Mouse (Mus musculus) kidney, postnatal 14 days (tissue): ENCODE measurements around the gene Ntrk2.
A peak's percentile ranks its signal among the peaks of the same experiment; 100 is the strongest.
"Not testable (repeated sequence)": the region's sequence is repeated elsewhere in the genome, so short reads cannot be mapped to it uniquely, and the experiment has no call there.

Source experiments
- DNase-seq: peaks from one replicate; pipeline ENCODE4 v3.0.0; 2022; ENCODE audit warnings: mixed read lengths

Gene Ntrk2

DNA sequence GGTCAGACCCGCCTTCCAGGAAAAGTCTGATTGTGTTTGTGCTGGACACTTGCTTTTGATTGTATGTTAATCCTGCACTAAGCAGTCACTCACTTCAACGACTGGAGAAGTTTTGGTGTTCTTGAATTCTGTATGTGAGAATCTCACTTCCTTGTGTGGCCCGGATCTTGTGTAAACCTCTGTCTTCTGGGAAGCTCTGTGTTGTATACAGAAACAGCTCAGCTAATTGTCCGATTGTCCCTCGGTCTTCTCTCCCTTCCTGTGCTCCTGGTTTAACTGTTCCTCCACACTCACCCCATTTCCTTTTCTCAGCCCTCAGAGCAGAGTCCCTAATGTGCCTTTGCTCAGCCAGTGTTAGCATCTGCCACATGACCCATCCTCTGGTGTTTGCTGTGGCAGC, 190.1 kb downstream of the Ntrk2 start:
- no peak for DNase-seq

DNA sequence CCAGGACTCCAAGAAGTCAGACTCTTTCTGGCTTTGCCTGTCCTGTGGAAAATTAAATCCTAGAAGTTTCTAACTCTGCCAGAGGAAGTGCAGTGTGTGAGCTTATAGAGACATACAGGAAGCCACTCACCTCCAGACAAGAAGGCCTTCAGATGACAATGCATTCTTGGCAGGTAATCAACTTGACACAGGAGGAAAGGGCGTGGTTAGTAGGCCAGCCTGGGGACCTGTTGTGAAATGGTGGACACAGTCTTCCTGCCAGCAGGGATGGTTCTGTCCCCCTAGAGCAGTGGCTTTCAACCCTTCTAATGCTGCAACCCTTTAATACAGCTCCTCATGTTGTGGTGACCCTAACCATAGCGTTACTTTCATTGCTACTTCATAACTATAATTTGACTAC, 191.4 kb downstream of the Ntrk2 start:
- no peak for DNase-seq

- DNase-seq: no peak
Measured at GRCm38 (mm10) chr13:58999373-59000053, 193.1 kb downstream of the Ntrk2 start.

DNA sequence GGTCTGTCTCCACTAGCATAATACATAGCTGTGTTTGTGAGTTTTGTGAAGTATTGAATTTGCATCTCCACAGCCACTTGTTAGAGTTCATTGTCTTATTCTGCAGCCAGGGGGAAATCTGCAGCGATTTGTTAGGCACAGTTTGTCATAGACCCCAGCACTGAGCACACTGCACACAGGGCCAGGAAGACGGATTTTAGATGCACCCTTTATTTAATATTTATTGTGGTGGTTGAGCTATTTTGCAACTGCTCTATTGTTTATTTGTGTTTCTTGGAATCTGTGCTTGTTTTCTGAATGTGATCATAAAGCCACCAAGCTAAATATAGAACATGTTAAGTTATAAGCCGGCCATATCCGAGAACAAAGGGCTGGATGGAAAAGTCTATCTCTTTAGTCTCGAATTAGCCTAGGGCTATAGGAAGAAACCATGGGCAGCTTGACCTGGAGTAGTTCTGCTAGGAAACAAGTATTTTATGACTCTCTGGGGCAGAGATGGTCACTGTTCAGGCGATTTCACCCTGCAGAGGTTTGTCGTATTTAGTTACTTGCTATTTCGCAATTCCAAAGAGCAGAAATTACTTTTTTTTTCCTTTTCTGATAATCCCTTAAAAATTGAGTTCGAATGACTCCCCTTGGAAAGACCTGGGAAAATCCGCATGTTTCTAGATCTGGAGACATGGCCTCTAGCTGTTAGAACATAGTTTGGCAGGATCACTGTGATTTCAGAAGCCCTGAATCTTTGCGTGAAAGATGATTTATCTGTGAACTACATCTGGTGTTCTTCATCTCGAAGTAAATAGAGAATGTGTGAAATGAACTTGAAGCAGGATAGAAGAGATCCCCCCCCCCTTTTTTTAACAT, 196.8 kb downstream of the Ntrk2 start:
- DNase-seq: no peak

GRCm38 (mm10) chr13:59003807-59004173, 197.4 kb downstream of the Ntrk2 start:
- DNase-seq: no peak

DNA sequence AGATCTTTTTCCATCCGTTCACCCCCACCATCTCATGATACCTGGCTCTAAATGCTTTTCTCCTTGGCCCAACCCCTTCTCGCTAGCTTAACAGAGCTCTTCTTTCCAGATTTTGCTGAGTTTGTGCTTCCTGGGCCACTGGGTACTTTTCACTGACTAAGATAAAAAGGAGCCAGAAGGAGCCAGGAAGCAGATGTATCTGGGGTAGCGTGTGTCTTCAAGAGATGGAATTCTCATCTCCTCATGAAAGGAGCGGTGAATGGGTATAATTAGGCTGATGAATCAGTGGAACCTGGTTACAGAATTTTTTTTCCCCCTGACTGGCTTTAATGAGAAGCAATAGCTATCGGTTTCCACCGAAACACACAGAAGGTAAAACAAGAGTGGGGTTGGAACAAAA, 198.2 kb downstream of the Ntrk2 start:
- DNase-seq: no peak

GRCm38 (mm10) chr13:59009855-59010254, 203.5 kb downstream of the Ntrk2 start:
- DNase-seq: peak; percentile 36

- DNase-seq: no peak
Measured at GRCm38 (mm10) chr13:59010893-59011529, 204.6 kb downstream of the Ntrk2 start.

GRCm38 (mm10) chr13:59011530-59011903, 205.1 kb downstream of the Ntrk2 start:
- DNase-seq: peak; percentile 62

- DNase-seq: no peak
Measured at GRCm38 (mm10) chr13:59015360-59015759, 209.0 kb downstream of the Ntrk2 start.

DNA sequence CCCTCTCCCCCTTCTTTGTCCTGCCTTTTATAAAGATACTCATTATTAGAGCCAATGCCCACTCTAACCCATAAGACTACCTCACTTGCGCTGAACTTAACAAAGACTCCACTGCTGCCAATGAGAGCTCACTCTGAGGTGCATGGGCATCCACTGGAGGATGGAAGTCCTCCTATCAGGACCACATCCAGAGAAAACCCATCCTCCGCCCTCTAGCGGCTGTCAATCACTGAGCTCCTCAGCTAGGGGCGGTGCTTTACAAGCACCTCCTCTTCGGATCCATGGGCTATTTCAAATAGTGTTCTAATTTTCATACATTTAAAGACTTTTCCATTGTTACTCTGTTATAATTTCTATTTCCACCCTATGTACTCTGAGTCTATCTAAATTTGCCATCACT, 210.8 kb downstream of the Ntrk2 start:
- DNase-seq: no peak

DNA sequence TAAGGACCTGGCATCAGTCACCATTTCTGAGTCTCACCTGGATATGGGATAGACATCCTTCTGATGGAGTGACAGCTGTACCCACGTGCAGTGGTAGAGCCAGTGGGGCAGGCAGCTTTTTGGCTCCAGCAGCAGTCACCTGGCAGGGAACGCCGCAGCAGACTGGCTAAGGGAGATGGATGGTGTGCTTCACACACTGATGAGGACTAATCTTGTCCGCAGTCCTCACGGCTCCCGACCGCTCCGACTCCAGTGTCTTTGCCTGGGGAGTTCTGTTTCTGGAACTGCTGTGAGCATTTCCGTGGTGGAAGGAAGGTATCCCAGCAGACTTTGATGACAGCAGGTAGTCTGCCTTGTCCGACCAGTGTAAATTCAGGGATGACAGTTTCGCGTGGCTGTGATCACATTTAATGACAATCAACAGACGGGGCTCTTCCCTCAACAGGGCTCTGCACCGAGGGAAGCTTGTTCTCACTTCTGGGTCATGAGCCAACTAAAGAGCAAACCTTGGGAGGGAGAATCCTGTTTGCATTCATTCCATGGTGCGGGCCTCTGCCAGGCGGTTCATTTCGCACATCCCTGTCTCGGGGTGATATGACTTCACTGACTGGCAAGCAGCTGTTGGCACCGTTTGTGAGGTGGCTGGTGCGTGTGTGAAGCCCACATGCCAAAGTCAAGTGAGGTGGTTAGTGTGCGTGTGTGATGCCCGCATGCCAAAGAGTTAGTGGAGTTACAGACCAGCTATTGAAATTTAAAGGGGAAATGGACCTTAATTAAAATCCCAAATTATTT, 216.1 kb downstream of the Ntrk2 start:
- DNase-seq: no peak

DNA sequence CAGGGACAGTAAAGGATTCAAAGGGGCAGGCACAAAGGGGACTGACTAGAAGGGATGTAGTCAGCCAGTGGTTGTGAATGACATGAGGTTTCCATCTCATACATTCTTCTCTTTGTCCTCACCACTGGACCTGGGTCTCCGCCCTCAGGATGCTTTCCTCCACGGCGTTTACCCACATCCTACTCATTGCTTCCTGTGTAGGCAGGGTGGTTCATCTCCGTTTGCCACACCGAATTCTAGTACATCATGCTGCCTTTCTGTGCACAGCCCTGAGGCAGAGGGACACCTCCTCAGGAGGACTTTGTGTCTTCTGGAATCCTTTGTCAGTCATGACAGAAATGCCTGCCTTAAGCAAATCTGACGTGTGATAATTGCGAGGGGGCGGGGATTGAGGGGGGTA, 219.3 kb downstream of the Ntrk2 start:
- no peak for DNase-seq

GRCm38 (mm10) chr13:59027436-59027835, 221.1 kb downstream of the Ntrk2 start:
- no peak for DNase-seq

DNA sequence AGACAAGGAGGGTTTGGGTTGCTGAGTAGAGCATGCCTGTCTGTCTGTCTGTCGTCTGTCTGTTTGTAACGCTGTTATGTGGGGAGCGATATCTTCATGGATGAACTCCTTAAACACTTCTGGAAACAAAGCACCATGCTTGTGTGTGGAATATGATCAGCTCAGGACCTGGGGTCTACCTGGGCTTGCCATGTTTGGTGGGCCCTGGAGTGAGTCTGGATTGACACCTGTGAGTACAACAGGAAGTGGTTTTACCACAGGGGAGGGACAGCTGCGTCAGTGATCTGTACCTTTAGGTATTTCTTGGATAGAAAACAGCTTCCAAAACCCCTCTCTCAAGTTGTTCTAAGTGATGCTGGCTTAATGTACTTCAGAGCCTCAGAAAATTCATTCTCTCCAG, 222.2 kb downstream of the Ntrk2 start:
- DNase-seq: no peak

DNA sequence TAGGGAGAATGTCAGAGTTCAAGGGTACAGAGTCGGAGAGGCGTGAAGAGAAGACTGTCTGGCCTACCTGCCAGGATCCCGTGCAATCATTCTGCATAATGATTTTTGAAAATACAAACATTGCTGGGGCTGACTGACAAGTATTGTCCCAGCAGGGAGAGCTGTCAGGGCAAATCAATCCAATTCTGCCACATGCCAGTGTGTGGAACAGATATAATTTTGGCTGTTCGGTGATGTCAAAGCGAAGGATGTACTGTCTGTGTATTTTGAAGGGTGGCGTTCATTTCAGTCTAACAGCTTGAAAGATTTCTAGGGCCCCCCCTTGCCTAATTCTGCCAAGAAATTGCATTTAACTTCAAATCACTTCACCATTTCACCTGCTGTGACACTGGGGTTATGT, 224.2 kb downstream of the Ntrk2 start:
- DNase-seq: no peak

DNA sequence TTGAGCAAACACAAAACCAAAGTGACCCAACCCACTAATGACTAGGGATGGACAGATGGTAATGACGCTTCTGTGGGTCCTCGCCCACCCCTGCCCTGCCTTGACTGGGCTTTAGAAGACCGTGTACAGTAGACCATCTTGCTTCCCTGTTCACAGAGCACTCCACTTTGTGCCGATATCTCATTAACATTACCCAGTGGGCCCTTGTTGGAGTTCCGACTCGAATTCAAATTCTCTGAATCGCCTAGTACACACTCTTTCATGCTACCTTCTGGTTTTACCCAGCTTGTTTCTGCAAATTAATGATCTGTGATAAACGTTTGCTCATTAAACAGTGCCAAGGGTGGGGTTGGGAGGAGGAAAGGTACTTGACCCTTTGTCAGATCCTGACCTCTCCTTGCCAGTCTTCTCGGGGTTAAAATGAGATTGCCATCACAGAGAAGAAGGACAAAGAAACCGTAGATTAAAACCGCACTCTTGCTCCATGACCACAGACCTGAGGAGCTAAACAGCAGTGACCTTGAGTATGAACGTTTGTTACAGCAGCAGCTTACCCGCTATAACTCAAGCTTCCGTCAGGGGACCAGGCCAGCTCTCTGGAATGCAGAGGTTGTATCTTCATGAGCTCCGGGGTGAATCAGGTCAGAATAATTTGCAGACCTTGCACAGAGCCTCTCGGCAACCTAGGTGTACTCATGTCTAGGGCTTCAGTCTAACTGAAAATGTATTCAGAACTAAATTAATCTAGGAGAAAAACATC, 234.0 kb downstream of the Ntrk2 start:
- no peak for DNase-seq

GRCm38 (mm10) chr13:59041013-59041764, 234.8 kb downstream of the Ntrk2 start:
- no peak for DNase-seq

DNA sequence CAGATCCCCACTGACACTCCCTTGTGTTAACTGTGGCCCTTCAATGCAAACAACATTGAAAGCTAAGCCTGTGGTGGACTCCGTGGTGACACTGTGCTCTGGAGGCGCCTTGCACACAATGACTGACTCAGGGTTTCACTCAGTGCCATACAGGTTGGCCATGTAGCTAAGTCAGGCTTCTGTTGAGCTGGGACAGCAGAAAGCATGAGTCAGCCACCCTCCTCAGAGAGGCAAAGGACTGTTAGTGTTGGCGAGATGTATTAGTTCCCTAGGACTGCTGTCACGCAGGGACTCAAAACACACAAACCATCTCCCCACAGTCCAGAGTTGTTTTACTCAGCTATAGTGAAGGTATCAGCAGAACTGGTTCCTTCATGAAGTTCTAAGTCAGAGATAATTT, 245.8 kb downstream of the Ntrk2 start:
- DNase-seq: no peak

DNA sequence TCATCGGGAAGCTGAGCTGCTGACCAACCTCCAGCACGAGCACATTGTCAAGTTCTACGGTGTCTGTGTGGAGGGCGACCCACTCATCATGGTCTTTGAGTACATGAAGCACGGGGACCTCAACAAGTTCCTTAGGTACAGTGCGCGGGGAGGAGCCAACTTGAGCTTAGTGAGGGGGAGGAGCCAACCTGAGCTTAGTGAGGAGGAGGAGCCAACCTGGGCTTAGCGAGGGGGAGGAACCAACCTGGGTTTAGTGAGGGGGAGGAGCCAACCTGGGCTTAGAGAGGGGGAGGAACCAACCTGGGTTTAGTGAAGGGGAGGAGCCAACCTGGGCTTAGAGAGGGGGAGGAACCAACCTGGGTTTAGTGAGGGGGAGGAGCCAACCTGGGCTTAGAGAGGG, 248.0 kb downstream of the Ntrk2 start:
- DNase-seq: not testable (repeated sequence)

DNA sequence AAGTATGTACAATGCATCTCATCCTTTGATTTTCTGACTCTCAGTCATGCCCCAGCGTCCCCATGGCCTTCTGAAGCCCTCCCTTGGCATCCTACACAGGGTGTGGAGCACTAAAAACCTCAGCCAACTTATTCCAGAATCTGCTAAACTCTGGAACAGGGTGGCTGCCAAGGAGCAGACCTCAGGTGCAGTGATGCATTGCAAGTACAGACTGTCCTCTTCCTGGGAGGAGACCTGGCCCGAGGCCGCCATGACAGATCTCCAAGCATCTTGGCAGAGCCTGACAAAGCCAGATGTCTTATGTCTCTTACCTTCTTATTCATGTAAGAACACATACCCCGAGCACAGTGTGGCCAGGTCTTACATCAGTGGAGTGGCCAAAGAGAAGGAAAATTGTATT, 250.5 kb downstream of the Ntrk2 start:
- DNase-seq: no peak

- no peak for DNase-seq
Measured at GRCm38 (mm10) chr13:59057886-59058285, 251.5 kb downstream of the Ntrk2 start.
